Mouse (Mus musculus): ENCODE results near the gene Dlx6. TPM values are rescaled to one million over a fixed set of nuclear protein-coding genes. Genes with fewer than 3 reads are reported as not detected.

The Dlx6 gene
- polyA plus RNA-seq, 1 experiment from 2014 or later = 5.1 TPM

GRCm38 (mm10) chr6:6914304-6914703 is 51.2 kb downstream of the Dlx6 start:
- no peak for ATAC-seq (ENCODE audit: insufficient number of reproducible peaks, insufficient read depth, low FRiP score, low TSS enrichment, low read depth)
- H3K9ac ChIP-seq = no peak overlapping the region
- no peaks in the 10 kb centered on the region; the same call in 1 of the 2 replicates for H3K4me1 ChIP-seq
- 96% methylated on average over 1 of the region's 1 CpGs for WGBS
- H3K36me3 ChIP-seq = no peaks in the 10 kb centered on the region
- H3K9me3 ChIP-seq = no peaks in the 10 kb centered on the region
- no peak overlapping the region for H3K4me2 ChIP-seq
- no peaks in the 10 kb centered on the region; the same call in 1 of the 2 replicates for H3K27me3 ChIP-seq
- H3K4me3 ChIP-seq = no peak overlapping the region
- no peak overlapping the region for H3K27ac ChIP-seq

DNA sequence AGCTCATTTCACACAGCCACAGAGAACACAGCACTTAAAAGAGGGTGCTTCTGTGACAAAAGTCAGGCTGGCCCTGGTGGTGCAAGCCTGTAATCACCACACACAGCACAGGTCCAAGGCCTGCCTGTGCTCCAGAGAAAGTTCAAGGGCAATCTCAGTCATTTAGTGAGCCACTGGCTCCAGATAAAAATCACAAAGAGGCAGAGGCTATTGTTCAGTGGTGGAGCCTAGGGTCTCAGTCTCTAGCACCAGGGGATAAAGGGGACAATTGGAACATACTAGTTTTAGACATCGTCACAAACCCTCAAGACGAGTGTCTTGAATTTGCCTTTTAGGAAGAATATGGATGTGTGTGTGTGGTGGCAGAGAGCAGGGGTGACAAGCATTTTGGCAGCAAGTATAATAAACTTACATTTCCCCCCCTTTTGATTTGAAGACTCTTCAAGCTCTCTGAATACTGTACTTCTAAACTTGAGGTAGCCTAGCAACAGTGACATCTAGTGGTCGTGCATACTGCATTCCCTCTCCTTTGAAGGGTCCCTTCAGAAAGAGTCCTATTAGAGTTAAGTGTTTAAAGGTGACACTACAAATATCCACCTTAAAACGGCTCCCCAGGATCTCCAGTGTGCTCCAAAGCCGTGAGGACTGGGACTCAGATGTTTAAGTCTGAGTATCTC is 51.9 kb downstream of the Dlx6 start:
- peak; percentile 74; the same call in 1 of the 2 replicates for ATAC-seq (ENCODE audit: insufficient number of reproducible peaks, insufficient read depth, low FRiP score, low TSS enrichment, low read depth)
- H3K4me3 ChIP-seq = no peak overlapping the region
- H3K27ac ChIP-seq = no peak overlapping the region
- no peaks in the 10 kb centered on the region for H3K36me3 ChIP-seq
- H3K9ac ChIP-seq = no peak overlapping the region
- H3K4me1 ChIP-seq = no peaks in the 10 kb centered on the region
- no peak overlapping the region for H3K4me2 ChIP-seq
- H3K9me3 ChIP-seq = no peaks in the 10 kb centered on the region
- H3K27me3 ChIP-seq = no peaks in the 10 kb centered on the region; the same call in 1 of the 2 replicates
- 31% methylated on average over 5 of the region's 5 CpGs for WGBS

DNA sequence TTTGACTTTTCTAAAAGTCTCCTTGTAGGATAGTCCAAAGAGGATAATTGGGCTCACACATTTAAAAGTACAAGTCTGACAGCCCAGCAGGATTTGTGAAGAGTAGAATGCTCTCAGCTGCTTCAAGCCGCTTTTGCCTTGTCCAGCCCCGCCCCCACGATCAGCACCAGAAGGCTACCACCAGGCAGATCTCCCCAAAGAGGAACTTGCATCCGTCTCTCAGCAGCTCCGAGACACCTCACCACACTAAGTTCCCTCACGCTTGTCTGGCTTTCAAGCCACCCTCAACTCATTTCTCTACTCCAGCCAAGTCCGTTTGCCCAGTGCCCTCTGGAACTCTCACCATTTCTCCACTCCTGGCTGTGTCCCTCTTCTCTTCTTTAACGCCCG is 52.4 kb downstream of the Dlx6 start:
- Histone ChIP-seq H3K4me1 (no peaks in the 10 kb centered on the region), H3K4me3 (no peak overlapping the region), H3K36me3 (no peaks in the 10 kb centered on the region), H3K9me3 (no peaks in the 10 kb centered on the region), H3K27me3 (no peaks in the 10 kb centered on the region; the same call in 1 of the 2 replicates), H3K4me2 (no peak overlapping the region), H3K27ac (no peak overlapping the region), H3K9ac (no peak overlapping the region)
- ATAC-seq (ENCODE audit: insufficient number of reproducible peaks, insufficient read depth, low FRiP score, low TSS enrichment, low read depth) = no peak
- WGBS = 56% methylated on average over 9 of the region's 9 CpGs

- Histone ChIP-seq H3K4me1 (no peaks in the 10 kb centered on the region), H3K27ac (no peak overlapping the region), H3K9ac (no peak overlapping the region), H3K36me3 (no peaks in the 10 kb centered on the region), H3K27me3 (no peaks in the 10 kb centered on the region; the same call in 1 of the 2 replicates), H3K4me3 (no peak overlapping the region), H3K4me2 (no peak overlapping the region), H3K9me3 (no peaks in the 10 kb centered on the region)
- WGBS = 94% methylated on average over 4 of the region's 4 CpGs
- ATAC-seq (ENCODE audit: insufficient number of reproducible peaks, insufficient read depth, low FRiP score, low TSS enrichment, low read depth) = no peak
These were observed 54.2 kb downstream of the Dlx6 start for GRCm38 (mm10) chr6:6917334-6917733.

Other genes starting within 250 kb of the Dlx6 start
- gene Dlx5, start 18.8 kb downstream of the Dlx6 start, polyA plus RNA-seq (2015; fragmentation: Nextera tagmentation; extraction: Ambion mirVana) = 44.3 and 54.9 TPM in 2 replicates
- 6.5 and 8.7 TPM in 2 replicates for gene Sdhaf3, start 92.7 kb downstream of the Dlx6 start, polyA plus RNA-seq (2015; fragmentation: Nextera tagmentation; extraction: Ambion mirVana)